Mouse (Mus musculus) cerebellum, adult 18-20 months (tissue): Measurements from ENCODE around the gene Ykt6.
"Not testable (repeated sequence)": the region's sequence is repeated elsewhere in the genome, so short reads cannot be mapped to it uniquely, and the experiment has no call there.

ENCODE experiments used
- DNase-seq, 2 experiments: peaks; one replicate each; pipeline ENCODE4 v3.0.0; 2021

Ykt6 gene

DNA sequence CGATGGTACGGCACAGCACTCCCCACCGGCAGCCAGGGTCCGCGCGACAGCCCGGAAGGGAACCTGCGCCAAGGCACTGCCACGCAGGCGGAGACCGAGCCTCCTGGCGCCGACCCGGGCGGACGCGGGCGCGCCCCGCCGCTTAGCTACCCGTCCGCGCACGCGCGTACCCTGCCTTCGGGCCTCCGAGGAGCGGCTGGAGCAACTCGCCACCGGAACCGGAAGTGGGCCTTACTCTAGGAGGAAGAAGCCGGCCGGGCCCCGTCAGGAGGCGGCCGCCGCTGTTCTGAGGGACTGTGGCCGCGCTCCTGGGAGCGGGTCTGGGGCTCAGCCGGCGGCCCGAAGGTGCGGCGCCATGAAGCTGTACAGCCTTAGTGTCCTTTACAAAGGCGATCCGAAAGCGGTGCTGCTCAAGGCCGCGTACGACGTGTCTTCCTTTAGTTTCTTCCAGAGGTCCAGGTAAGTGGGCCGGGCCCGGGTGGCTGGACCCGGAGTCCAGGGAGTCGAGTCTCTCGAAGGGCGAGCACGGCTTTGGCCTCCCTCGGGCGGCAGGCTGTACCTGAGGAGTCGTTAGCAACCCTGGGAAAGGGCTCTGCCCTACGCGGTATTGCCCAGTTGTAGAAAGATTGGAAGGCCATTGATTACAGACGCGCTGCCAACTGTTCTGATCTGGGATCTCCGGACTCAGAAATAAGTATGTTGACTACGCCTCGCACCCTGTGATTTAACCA is at the start of gene Ykt6:
Gene Ykt6 (plus strand): TSS at position 148 of the 731 bp plus-strand sequence.
- peak; percentile 97 for DNase-seq

DNA sequence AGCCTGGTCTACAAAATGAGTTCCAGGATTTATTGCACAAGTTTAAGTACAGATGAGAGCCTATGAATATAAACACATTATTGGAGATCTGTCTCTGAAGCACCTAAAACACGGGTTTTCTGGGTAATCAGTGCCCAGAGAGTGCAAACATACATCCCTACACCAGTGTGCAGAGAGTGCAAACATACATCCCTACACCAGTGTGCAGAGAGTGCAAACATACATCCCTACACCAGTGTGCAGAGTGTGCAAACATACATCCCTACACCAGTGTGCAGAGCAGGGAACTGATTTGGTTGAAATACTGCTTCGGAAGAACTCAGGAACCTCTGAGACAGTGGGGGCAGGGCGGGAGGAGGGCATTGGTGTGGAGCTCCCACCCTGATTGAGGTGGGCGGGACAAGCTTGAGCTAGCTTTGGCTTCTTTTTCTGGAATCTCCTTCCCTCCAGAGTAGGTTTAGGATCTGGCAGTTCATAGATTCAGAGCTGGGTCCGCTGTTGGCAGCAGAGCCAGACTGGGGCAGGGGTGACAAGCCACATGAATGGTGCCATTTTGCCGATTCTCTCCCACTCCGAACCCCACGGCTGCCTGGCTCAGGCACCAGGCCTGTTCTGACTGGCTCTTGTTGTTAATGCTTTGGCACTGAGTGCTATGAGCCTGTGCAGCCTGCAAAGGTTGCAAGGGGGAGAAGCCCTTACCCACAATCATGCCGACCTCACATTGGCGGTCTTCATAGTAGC is 49.5 kb upstream of the Ykt6 start:
- no peak for DNase-seq

DNA sequence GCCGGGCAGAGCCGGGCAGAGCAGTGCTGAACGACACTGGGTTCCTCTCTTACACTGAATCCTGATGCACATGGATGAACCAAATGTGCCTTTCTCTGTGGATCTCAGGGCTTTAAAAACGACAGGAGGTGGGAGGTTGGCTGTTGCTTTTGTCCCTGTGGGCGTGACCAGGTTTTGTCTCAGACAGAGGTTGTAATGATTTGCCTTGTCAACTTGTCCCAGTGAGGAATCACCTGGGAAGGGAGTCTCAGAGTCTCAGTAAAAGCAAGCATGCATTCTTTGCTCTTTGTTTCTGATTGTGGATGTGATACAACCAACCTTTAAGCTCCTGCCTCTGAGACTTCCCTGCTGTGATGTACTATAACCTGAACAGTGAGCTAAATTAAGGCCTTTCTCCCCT is 48.4 kb upstream of the Ykt6 start:
- no peak for DNase-seq

DNA sequence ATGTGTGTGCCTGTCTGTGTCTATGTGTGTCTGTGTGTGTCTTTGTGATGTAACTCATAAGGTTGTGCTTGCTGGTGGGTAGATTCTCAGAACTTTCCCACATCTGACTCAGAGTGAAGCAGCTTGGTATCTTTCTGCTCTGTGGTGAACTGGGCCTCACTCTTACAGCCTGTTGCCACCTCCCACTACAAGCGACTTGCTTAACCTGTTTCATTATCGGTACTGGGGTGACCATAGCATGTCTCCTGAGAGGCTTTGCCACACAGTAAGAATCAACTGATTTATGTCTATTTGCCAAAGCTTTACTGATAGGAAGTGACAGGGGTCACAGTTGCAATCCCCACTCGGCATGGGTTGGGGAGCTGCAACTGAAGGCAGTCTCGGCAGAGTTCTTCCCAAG is 46.9 kb upstream of the Ykt6 start:
- no peak for DNase-seq

DNA sequence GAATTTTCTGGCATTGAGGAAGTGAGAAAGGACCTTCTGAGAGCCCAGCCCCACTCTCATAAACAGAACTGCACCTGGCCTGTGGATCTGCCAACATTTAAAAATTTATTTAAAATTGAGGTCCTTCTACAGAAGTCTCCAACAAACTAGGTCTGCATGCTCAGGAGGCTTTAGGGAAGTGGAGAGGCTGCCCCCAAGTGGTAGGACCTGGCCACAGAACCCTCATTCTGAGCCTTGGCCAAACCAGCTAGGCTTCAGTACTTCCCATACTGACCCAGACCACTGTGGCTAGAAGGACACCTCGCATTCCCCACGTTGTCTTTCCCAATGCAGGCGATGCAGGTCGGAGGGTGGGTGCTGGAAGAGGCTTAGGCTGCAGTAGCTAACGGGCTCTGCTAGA is 42.9 kb upstream of the Ykt6 start:
- peak; percentile 83 for DNase-seq

DNA sequence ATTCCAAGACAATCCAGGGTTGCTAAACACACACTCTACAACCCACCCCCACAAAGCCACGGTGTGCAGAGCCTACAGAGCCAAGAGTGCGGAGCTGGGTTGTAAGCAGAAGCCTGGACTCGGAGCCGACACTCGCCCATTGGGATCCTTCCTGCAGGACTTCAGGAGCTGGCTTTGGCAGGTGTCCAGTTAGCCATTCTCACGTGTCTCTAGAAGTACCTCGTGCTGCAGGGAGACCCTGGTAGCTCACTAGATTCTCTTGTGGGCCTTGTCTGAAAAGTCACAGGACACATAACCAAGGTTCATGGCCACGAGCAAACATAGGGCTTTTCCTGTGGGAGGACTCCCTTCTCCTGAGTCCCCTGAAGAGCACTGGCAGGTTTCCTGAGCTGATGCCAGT is 42.2 kb upstream of the Ykt6 start:
- DNase-seq, result peak in 1 of 2 experiments; percentile 40

DNA sequence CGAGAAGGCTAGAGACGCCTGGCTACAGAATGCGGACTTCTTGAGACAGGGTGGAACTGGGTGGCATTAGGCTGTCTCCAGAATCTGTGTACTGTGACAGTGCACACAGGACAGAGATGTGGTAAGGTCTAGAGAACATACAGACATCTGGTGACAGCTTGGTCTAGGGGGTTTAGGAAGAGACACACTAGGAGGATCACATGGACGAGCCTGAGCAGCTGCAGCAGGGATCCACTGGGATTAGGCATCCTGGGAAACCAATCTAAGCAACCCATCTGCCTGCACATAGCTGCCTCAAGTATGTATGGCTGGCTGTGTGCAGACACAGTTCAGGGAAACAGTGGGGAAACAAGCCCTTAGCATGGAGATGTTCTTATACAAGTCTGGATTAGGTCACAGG is 41.6 kb upstream of the Ykt6 start:
- DNase-seq, result no peak

DNA sequence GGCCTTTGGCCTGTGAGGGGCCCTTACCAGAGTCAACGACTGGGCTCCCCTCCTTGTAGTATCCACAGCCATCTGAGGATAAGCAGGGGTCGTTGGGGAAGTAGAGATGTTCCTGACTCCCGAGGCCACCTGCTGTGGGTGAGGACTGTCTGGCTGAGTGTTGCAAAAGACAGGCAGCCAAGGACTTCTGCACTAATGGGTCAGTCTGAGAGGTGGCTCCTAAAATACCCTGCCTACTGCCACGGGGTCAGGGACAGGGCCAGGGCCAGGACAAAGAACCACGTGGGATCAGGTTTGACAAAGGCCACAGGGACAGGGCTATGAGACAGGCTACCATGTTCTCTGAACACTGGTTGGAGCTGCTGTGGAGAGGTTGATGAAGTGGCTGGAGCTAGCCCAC is 40.6 kb upstream of the Ykt6 start:
- no peak for DNase-seq

DNA sequence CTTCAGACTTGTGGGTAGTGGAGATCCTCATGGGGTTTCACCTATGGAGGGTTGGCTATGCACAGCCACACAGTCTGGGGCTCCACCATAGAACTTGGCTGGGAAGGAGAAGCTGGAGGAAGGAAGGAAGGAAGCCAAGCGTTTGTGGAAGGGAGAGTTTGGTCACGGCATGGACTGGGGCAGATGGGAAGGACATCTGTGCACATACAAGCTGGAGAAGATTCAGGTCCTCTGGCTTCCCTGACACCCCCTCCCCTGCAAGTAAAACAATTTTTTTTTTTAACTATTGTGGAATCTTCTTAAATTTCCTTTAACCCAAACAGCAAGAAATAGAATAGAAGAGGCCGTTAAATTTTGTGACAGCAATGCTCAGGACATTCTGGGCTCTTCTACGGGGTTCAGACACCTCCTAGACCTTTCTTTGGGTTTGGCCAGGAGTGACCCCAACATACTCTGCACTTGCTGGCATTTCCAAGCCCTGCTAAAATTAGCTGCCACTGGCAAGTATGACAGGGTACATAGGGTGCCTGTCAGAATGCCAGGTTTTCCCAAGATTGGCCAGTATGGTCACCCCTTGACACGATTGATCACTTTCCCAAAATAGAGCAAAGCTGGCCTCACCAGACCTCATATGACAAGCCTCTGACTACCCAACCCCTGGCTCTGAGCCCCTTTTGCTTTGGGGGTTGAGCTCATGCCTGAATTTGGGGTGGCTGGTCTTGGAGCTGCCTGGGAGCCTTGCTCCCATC is 39.9 kb upstream of the Ykt6 start:
- peak; percentile 47 to 52 for DNase-seq

DNA sequence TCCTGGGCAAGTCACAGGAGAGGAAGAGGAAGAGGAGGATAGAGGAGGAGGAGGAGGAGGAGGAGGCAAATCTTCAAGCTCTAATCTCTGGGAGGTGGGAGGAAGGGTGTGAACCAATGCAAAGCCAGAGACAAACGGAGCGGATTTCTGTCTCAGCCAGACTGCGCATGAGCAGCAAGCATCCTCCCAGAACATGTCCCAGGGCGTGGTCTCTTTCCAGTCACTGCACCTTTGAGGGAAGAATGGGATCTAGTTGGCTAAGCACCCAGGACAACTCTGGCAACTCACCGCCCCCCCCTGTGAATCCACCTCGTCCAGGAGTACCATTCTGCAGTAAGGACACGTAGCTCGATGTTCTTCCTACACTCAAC is 39.3 kb upstream of the Ykt6 start:
- DNase-seq, result peak; percentile 59 to 61

DNA sequence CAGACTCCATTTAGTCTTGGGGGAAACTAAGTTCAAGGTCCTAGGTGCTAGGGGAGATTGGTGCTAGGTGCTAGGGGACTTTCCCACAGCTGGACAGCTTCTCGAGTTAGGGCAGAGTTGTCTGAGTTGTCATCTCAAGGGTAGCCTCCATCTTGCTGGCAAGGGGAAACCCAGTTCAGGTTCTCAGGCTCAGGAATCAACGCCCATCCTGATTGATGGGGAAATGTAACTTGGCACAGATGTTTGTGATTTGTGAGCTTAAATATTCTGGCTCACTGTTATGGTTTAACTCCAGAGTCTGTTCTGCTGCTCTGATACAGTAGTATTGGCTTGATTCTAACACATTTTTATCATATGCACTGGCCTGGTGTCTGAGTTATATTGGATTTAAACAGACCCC is 37.4 kb upstream of the Ykt6 start:
- no peak for DNase-seq

DNA sequence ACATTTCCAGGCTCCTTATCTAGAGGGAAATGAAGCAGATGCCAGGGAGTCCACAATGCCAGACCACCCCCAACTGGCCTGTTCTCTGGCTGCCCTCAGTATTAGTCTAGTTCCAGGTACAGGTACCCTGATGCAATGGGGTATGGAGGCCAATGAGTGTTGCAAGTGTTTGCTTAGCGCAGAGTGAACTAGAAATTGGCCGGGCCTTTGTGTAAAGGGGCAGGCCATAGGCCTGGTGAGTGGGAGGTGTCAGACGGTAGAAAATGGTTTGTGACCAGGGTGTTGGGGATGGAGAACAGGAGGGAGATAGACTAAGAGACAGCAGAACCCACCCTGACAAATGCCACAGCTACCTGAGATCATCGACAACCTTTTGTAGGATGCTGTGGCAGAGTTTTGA is 35.9 kb upstream of the Ykt6 start:
- DNase-seq, result no peak

DNA sequence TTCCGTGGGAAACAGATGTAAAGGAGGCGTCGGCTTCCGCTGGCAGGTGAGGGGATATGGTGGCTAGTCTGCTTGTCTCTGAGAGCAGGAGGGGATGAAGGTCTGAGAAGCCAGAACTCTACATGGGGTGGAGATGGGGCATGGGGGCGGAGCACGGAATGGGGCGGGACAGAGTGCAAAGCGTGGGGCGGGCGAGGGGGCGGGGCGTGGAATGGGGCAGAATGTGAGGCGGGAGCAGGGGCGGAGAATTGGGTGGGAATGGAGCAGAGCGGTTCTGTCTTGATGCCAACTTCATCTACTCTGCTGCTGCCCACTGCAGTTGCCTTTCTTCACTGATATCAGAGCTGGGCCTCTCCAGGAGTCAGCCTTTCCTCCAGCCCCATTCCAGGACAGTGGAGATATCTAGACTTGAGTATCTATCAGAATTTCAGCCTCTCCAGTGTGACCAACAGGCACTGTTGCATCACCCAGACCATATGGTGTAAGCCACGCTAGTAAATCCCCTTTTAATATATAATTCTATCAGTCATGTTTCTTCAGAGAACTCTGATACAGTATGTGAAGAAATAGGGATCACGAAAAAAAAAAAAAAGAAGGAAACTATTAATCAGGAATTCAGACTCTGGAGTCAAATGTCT is 35.1 kb upstream of the Ykt6 start:
- no peak for DNase-seq

DNA sequence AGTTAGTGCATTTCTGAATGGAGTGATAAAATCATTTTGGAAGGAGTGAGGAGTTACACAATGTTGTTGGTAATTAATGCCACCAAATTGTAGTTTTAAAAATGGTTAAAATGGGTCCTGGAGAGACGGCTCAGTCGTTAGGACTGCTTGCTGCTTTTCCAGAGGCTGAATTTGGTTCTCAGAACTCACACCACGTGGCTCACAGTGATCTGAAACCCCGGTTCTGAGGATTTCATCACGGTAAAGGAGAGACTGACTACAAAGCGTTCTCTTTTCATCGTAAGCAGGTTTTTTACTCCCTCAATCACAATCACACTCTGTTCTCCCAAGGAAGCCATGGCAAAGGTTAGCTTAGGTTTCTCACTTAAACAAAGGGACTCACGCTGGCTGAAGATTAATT is 30.8 kb upstream of the Ykt6 start:
- DNase-seq, result no peak

DNA sequence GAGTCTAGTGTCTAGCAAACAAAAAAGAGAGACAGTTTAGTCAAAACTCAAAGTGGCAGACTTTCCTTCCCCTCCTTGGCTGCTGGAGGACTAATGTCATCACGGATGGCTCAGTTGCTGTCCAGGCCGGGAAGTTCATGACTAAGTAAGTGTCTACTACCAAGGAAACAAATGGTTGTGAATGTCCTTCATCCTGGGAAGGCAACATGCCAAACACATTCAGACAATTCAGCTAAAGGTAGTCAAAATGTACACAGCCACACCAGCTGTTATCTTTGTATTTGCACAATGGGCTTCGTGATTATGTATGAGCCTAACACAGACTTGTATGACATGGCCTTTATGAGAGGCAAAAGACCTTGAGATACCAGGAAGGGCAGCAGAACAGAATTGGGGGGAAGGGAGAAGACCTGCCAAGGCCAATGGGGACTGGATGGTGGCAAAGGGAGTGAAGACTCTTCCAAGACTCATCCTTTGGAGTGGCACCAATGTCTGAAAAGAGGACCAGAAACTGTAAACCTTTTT is 28.7 kb upstream of the Ykt6 start:
- no peak for DNase-seq

DNA sequence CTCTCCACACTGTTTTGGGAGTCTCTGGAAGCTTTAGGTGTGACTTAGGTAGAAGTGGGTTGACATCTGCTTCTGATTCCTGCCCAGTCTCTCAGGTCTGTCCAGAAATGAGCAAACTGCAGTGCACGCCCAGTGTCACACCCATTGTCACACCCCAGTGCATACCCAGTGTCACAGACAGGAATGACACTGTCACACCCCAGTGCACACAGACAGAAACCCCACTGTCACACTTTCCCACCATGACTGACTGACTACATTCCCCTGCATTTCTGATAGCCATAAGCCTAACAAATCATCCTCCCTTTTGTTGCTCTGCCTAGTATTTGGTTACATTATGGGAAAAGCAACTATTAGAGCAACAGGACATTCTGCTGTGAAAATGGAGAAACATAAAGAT is 24.9 kb upstream of the Ykt6 start:
- DNase-seq, result no peak

DNA sequence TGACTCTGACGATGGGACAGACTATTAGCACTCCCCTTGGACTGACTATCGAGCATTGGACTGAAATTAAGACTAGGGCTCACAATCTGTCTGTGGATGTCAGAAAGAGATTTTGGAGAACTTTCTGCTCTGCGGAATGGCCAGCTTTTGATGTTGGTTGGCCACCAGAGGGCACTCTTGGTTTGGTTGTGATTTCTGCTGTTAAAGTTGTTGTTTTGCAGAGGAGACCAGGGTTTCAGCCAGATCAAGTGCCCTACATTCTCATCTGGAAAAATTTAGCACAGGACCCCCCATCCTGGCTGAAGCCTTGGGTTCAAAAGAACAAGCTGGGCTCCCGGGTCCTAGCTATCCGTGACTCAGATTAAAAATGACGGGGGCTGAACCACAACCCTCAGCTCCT is 23.5 kb upstream of the Ykt6 start:
- DNase-seq, result not testable (repeated sequence)

DNA sequence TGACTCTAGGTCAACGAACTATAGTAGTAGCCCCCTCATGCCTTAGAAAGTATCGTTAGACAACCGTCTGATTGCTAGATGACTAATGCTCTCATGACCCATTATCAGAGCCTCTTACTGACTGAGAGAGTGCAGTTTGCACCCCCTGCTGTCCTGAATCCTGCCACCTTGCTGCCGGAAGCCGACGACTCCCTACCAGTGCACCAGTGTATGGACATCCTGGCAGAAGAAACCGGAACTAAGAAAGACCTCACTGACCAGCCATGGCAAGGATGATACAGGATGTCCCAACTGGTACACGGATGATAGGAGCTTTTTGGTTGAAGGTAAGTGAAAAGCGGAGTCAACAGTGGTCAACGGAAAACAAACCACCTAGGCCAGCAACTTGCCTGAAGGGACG is 21.0 kb upstream of the Ykt6 start:
- DNase-seq, result not testable (repeated sequence)

DNA sequence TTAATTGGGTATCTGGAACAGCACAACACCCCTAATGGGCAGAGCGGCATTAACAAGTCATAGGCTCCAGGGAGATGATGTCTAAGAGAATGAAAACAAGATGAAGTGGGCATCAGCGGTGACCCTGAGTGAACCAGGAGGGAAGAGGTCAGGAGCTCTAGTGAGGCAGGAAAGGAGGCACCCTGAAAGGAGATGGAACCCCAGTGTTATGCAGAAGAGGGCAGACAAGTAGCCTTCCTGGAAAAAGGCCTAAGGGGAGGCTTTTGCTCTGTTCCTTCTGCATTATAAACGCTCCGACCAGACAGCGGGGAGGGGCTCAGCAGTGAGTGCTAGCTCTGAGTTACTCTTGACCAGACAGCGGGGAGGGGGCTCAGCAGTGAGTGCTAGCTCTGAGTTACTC is 12.5 kb upstream of the Ykt6 start:
- DNase-seq, result no peak

DNA sequence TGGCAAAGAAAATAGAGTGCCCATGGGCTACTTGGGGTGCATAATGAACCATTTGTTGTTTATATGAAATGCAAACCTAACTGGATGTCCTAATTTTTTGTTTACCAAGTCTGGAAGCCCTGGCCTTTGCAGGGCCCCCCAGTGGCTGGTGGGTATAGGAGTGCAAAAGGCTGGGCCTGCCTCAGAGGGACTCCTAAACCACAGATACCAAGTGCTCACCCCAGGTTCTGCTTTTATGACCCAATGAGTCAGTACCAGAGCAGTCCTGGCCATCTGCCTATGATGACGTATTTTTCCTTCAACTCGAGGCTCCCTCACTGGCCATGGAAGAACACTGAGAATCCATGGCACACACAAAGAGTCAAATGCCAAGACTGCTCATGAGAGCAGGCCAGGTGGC is 10.4 kb upstream of the Ykt6 start:
- DNase-seq, result no peak

DNA sequence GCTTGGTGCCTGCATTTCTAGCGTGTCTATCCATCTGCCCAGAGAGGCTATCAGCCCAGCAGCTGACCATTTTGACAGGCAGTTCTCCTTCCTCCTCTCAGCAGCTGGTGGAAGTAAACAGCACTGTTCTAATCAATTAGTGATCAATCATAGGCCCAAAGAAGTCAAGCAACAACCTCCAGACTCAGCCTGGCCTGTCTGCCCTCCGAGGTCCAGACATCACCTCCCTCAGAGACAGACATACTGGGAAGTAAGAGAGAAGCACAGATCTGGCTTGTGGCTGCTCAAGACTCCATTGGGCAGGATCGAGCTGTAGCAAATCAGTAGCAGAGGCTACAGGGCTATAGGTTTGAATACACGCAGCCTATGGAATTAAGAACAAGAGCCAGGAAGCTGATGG is 7.7 kb upstream of the Ykt6 start:
- DNase-seq, result no peak

DNA sequence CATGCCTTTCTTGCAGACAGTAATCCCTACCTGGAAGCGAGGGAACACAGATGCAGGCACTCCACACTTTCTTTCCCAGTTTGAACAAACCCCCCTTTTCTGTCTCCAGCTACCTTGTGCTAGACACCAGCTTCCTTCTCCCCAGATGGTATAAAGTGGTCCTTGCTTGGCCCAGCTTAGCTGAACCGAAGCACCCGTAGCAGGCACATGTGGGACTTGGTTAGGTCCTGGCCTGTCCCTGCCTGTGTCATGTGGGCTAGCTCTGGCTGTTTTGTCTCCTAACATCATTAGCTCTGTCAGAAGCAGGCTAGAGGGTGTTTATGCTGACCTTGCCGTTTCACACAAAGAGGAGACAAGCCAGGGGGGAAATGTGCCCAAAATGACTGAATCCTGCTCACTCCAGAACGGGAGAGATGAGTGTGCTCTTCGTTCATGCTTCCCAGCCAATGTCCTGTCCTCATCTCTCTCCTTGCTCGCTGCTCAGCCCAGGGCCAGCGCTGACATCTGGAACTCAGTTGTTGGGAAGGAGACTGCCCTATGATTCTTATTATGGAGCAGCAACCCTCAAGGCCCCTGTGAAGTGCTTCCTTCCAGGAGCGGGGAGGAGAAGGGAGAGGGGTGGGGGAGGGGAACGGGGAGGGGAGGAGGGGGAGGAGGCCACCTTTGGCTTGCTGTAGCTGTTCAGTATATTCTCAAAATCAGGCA is 6.8 kb upstream of the Ykt6 start:
- no peak for DNase-seq
